Mouse (Mus musculus) right cerebral cortex, postnatal 25 days (tissue): Measurements from ENCODE around the gene Olfr1367.

ENCODE experiments used
- DNase-seq: peaks from one replicate; pipeline ENCODE4 v3.0.0; 2022

Olfr1367 gene

GRCm38 (mm10) chr13:21397486-21397885 is 50.8 kb downstream of the Olfr1367 start:
- no peak for DNase-seq
